Mouse (Mus musculus) gastrocnemius, adult 2 months (tissue): ENCODE data around the gene Lrguk. TPM values are rescaled to one million over a fixed set of nuclear protein-coding genes. Genes with fewer than 3 reads are reported as not detected.

Experiments used
- DNase-seq: peaks from one replicate; pipeline ENCODE4 v3.0.0; 2022
- H3K27ac ChIP-seq: fragments of 200-600 bp; 2 replicates; pipeline ENCODE4 v1.8.1; 2022; ENCODE audit warnings: mild to moderate bottlenecking
- H3K4me3 ChIP-seq: fragments of 200-600 bp; 2 replicates; pipeline ENCODE4 v1.8.1; 2022; ENCODE audit warnings: mild to moderate bottlenecking, moderate library complexity
- CTCF ChIP-seq: fragments of 200-600 bp; IDR thresholded peaks from 2 replicates; pipeline ENCODE4 v1.8.1; 2022; ENCODE audit warnings: antibody characterized with exemption, mild to moderate bottlenecking, moderate library complexity
- intact Hi-C: fragments of 180-260 bp; cut with DNase I; formaldehyde crosslinking; loops from one replicate; pipeline ENCODE4 v1.15.1; 2025
- total RNA-seq, 2 experiments: library from RNA; stranded (reverse); gene quantifications; 2 replicates each; pipeline ENCODE4 v1.2.3; 2021

Gene Lrguk
- total RNA-seq, 2 experiments from 2014 or later, result 0.03 TPM; not detected in 1

DNA sequence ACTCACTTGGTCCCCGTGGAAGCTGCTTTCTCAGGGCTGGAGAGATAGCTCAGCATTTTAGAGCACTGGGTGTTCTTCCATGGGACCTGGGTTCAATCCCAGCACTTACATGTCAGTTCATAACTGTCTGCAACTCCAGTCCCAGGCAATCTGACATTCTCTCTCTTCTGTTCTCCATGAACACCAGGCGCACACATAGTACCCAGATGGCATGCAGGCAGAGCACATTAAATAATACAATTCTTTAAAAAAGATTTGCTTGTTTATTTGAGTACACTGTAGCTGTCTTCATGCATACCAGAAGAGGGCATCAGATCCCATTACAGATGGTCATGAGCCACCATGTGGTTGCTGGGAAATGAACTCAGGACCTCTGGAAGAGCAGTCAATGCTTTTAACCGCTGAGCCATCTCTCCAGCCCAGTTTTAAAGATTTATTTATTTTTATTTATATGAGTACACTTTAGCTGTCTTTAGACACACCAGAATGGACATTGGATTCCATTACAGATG is 44.7 kb downstream of the Lrguk start:
- intact Hi-C loops, result no loop called here
- DNase-seq, result no peak
- Histone ChIP-seq H3K27ac (no peak overlapping the region), H3K4me3 (no peak overlapping the region)
- peak; percentile 25; the same call in 1 of the 2 replicates for TF ChIP-seq CTCF

DNA sequence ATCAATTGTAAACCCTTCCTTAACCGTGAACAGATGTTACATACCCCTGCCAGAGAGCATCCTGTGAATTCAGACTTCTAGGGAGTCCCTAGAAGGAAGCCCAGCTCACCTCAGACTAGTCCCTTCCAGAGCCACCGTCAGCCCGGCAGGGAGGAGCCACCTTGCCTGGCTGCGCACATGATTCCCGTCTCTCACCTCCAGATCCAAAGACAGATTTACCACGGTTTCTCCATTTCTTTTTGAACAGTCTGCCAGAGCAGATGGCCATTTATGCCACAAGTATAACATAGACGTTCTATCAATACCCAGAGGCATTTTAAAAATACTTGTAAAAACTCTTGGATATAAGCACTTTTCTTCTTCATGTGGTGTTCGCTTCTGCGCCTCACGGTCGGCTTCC is 46.3 kb downstream of the Lrguk start:
- TF ChIP-seq CTCF, result no peak
- no peak overlapping the region for H3K27ac ChIP-seq
- intact Hi-C loops, result no loop called here
- no peak overlapping the region for H3K4me3 ChIP-seq
- no peak for DNase-seq

DNA sequence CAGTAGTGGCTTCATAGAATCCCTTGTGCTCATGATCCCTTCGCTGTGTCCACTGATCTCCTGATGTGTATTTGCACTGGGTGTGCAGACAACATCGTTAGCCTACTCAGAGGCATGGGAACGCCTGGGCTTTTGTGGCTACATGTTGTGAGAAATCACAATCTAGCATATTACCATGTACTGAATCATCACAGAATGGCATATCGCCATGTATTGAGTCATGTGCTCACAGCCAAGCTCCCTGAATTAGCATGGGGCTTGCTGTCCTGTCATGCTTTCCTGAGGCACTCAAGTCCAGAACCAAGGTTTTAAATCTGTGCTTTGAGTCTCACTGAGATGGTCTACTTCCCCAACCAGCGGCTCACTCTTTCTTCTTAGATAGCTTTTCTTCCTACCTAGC is 54.2 kb downstream of the Lrguk start:
- intact Hi-C loops, result no loop called here

DNA sequence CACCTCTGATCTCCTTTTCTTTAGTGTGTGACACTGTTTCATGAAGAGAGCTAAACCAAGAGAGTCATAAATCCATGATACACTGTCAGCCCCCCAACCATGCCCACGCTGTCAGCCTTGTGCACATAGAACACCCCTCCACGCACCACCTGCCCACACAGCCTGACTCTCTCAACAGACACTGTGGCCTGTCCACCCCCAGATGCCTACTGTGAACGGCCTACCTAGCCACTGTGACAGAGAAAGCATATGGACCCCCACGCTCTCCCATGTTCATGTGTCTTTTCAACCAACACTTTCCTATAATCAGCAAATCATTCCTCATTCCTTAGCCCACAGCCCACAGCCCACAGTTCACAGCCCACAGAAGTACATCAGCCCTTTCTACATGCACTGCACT is 58.5 kb downstream of the Lrguk start:
- no peak for TF ChIP-seq CTCF
- H3K27ac ChIP-seq, result no peak overlapping the region
- no peak for DNase-seq
- intact Hi-C loops, result no loop called here
- no peak overlapping the region for H3K4me3 ChIP-seq

More for the DNA sequence above, 54.2 kb downstream of the Lrguk start:
- no peak for TF ChIP-seq CTCF
- H3K27ac ChIP-seq, result no peak overlapping the region
- DNase-seq, result no peak
- H3K4me3 ChIP-seq, result no peak overlapping the region

DNA sequence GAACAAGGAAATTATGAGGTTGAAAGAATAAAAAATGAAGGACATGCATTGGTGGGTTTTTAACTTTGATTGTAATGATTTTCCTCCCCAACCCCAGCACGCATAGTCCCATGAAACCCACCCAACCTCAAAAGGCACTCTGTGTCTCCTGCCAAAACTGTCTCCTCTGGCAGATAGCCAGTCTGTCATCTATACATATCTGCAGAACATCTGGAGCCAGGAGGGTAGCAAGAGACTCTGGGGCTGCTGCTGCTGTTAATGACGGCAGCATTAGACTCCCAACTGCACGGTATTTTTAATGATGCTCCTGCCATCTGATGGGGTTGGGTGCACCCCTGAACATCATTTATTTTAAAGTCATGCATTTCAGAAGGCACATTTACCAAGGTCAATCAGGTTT is 59.7 kb downstream of the Lrguk start:
- no peak for TF ChIP-seq CTCF
- no peak for DNase-seq
- H3K27ac ChIP-seq, result no peak overlapping the region
- intact Hi-C loops, result no loop called here
- H3K4me3 ChIP-seq, result no peak overlapping the region

DNA sequence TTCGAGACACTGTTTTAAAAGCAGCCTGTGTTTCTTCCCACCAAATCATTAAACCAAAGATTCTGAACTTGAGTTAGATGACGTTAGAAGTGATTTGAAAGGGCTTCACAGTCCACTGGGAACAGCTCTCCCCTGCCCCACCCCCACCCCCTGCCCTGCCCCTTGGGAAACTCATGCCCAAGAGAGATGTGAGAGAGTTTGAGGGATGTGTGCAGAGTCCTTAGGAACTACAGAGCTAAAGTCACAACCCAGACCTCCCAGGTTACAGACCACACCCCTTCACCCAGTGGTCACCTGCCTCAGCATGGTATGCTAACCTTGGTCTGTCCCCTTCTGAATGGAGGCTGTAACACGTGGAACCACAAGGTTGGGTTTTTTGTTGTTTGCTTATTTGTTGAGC is 62.3 kb downstream of the Lrguk start:
- no peak for TF ChIP-seq CTCF
- intact Hi-C loops, result no loop called here

DNA sequence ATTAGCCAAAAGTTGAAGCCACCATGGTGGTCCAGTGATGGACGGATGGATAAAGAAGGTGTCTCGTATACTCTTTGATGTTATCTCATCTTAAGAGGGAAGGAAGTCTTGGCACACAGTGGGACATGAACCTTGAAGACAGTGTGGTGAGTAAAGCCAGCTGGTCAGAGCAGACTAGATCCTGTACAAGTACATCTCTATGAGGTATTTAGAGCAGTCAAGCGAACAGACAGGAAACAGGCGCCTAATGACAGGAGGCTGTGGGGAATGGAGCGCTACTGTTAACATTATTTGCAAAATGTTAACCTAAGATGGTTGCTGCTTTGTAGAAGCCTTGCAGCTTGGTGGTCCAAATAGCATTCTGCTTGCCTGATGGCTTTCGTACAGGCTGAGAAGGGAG is 67.0 kb downstream of the Lrguk start:
- Histone ChIP-seq H3K4me3 (no peak overlapping the region), H3K27ac (no peak overlapping the region)
- TF ChIP-seq CTCF, result no peak
- intact Hi-C loops, result no loop called here
- DNase-seq, result no peak

More for the DNA sequence above, 62.3 kb downstream of the Lrguk start:
- Histone ChIP-seq H3K4me3 (no peak overlapping the region), H3K27ac (no peak overlapping the region)
- no peak for DNase-seq

DNA sequence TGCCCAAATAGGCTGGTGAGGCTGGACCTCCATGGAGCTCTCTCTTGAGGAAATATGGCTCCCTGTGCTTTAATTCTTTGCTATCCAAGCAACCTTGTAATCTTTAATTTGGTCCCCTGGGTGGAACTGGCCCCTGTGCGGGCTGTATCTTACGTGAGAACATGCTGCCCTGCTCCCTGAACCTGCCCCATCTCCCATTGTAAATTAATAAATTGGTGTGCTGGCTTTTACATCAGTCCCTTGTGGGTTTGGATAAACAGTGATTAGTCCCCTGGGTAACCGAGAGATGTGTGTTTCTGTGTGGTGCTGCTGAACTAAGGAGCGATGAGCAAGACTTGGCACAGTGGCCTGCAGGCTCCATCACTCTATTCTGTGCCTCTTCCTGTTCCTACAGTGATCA is 67.7 kb downstream of the Lrguk start:
- TF ChIP-seq CTCF, result no peak
- intact Hi-C loops, result no loop called here
- Histone ChIP-seq H3K27ac (no peak overlapping the region), H3K4me3 (no peak overlapping the region)
- DNase-seq, result no peak

DNA sequence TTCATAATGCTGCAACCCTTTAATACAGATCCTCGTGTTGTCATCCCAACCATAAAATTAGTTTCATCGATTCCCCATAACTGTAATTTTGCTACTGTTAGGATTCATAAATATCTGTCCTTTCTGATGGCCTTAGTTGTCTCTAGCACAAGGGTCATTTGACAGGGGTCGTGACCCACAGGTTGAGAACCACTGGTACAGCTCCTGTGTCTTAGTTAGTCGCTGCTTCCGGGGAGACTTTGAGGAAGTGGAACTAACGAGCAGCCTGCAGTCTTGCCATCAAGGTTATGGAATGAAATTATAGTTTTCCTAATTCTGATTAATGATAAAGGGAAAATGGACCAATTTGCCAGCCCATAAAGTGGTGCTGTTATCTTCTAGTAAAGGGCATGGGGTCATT is 70.5 kb downstream of the Lrguk start:
- DNase-seq, result no peak
- no peak for TF ChIP-seq CTCF
- Histone ChIP-seq H3K4me3 (no peak overlapping the region), H3K27ac (no peak overlapping the region)
- intact Hi-C loops, result no loop called here

DNA sequence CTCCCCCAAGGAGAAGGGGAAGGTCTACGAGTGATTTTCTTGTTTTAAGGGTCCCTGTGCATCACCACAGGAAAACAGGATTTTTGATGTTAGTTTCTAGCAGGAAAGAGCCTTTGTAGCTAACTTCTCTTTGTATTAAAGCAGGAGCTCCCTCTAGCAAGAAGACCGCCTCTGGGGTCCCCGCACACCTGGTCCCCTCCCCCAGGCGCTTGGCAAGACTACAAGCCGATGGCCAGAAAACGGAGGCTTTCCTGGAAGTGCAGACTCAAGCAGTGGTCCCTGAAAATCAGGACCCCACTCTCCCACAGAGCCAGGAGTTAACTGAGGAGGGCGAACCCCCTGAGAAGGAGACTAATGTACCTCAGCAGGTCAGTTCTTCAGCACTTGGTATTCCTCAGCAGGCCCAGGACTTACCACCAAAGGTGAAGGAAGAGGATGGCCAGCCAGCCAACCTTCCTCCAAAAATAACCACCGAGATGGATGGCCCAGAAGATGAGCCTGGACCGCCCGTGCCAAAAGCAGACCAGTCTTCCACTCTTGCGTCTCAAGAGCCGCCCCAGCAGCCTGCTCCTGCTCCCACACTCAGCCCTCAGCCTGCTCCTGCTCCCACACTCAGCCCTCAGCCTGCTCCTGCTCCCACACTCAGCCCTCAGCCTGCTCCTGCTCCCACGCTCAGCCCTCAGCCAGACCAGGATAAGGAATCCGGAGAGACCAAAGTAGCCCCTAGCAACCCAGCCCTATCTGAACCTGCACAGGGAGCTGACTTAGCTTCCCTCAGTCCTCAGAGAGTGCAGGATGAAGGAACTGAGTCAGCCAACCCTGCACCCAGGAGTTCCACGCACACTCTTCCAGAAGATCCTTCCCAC is 72.5 kb downstream of the Lrguk start:
- no peak for DNase-seq
- TF ChIP-seq CTCF, result no peak
- H3K4me3 ChIP-seq, result no peak overlapping the region
- H3K27ac ChIP-seq, result no peak overlapping the region
- intact Hi-C loops, result no loop called here

DNA sequence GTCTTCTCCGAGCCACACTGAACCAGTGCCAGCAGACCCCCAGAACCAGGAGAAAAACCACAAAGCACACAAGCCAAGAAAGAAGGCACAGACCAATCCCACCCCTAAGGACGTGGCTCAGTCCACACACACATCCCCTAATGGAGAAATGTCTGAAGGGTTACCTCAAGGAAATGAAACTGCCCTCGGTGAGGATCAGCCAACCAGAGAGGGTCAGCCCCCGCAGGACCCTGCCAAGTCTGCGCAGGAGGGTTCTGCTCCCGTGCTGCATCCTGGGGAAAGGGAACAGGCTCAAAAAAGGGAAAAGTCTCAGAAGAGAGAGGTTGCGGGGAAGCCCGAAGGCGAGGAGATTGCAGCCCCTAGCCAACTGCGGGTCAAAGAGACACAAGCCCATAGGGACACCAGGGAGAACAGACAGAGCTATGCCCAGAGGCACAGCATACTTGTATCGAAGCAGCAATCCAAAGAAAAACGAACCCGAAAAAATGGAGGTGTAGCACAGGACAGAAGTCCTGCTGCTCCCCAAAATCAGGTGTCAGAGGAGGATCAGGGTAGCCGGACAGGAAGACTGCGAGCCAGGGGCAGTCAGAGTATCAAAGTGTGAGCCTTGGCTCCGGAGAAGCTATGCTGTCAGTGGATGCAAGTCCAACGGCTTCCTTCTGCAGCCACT is 74.1 kb downstream of the Lrguk start:
- no peak overlapping the region for H3K4me3 ChIP-seq
- TF ChIP-seq CTCF, result no peak
- no peak for DNase-seq
- no peak overlapping the region for H3K27ac ChIP-seq
- intact Hi-C loops, result no loop called here

DNA sequence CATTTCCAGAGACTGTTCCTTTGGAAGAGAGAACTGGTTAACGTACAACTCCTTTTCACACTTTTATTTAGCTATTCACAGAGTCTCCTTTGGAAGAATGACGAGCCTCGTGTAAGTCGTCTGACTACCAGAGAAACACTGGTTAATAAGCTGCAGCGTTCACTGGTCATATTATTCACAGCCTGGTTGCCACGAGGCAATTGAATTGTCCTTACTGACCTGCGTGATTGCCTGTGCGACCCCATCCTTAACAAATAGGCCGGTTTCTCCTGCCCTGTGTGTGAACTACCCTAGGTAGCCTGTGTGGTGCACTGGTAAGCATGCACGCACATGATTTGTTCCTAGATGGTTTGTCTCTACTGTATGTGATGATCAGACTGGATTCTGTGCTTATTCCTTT is 81.3 kb downstream of the Lrguk start:
- Histone ChIP-seq H3K4me3 (no peak overlapping the region), H3K27ac (no peak overlapping the region)
- DNase-seq, result no peak
- intact Hi-C loops, result no loop called here
- no peak for TF ChIP-seq CTCF

DNA sequence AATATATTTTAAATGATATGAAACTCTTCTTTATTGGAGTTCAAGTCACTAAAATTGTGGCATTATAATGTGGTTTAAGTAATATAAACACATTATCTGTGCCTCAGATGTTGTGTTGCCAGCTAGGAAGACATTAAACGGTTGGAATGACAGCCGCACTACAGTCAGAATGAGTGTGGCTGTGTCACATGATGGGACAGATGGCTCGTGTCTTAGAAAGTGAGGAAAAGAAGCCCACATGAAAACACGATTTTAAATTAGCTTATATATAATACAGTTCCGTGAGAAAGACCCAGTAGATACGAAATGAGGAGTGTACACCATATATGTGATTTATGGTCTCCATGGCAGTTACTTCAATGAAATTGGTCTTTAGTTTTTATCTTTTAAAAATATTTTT is 82.2 kb downstream of the Lrguk start:
- intact Hi-C loops, result no loop called here
- DNase-seq, result no peak
- TF ChIP-seq CTCF, result no peak
- H3K4me3 ChIP-seq, result no peak overlapping the region
- H3K27ac ChIP-seq, result no peak overlapping the region
